Mouse (Mus musculus) myocyte (in vitro differentiated cells): Measurements from ENCODE around the gene Pan2.

Experiments
- E2F4 ChIP-seq: IDR thresholded peaks from one replicate; pipeline ENCODE4 v1.6.1; 2011; ENCODE audit warnings: mild to moderate bottlenecking, control low read depth, moderate library complexity; ENCODE audit not compliant: insufficient read depth
- POLR2A ChIP-seq: IDR thresholded peaks from one replicate; pipeline ENCODE4 v1.6.1; 2011; ENCODE audit warnings: low read depth, mild to moderate bottlenecking, control low read depth, moderate library complexity; ENCODE audit not compliant: insufficient read length

GRCm38 (mm10) chr10:128271883-128272282 is 31.3 kb upstream of the Pan2 start:
- TF ChIP-seq E2F4 (no peak), POLR2A (no peak)
